ENCODE assay signal across 16 mouse cellular contexts in the genomic region with DNA sequence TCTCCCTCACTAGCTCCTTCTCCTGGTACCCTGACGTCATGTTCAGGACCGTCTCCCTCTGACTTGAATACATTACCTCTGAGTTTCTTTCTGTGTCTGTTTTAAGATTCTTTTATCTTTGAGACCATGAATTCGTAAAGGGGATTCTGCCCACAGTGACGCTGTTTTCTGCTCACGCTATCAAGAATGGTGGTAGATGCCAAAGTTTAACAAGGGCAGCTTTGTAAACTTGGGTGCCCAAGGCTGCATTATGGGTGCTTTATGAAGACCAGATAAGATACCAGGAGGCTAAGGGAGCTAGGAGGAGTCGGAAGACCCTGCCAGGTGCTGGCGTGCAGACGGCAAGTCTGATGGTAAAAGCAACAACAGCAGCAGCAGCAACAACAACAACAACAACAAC.
"Had no signal": no experiment of that assay in that cellular context is flagged by ENCODE, and none has a peak within 500 bp of the region (broad histone marks: within the 10 kb centered on the region; RNA-seq: fewer than 3 reads in every experiment).

No protein-coding gene starts in this region.

- H3K4me3 ChIP-seq: neural tube, embryonic 13.5 days; neural tube, embryonic 15.5 days; stomach, embryonic 15.5 days had no signal

- H3K36me3 ChIP-seq: neural tube, embryonic 13.5 days; neural tube, embryonic 15.5 days; stomach, embryonic 15.5 days had no signal

- DNase-seq: retina, postnatal 1 day; right cerebral cortex, adult 18-20 months; right cerebral cortex, postnatal 14 days; right cerebral cortex, postnatal 25 days; right cerebral cortex, postnatal 4 days; spleen, adult 18-20 months; thymus, adult 18-20 months; thymus, adult 2 months; thymus, postnatal 14 days; thymus, postnatal 25 days; thymus, postnatal 36 days; thymus, postnatal 4 days had no signal

- H3K9me3 ChIP-seq: neural tube, embryonic 13.5 days; neural tube, embryonic 15.5 days; stomach, embryonic 15.5 days had no signal

- H3K9ac ChIP-seq: neural tube, embryonic 13.5 days; neural tube, embryonic 15.5 days; stomach, embryonic 15.5 days had no signal

- H3K27me3 ChIP-seq: neural tube, embryonic 15.5 days; stomach, embryonic 15.5 days had no signal

- H3K27ac ChIP-seq: neural tube, embryonic 13.5 days; neural tube, embryonic 15.5 days; stomach, embryonic 15.5 days; stomach, postnatal 0 days had no signal
